Mouse (Mus musculus) heart, embryonic 16.5 days (tissue): Measurements from ENCODE around the gene Rpl26. TPM values are rescaled to one million over a fixed set of nuclear protein-coding genes. Genes with fewer than 3 reads are reported as not detected.

Experiments
- polyA plus RNA-seq: library from polyadenylated mRNA; unstranded; fragments of >200 nt; fragmentation: Nextera tagmentation; extraction: Ambion mirVana; gene quantifications from 2 replicates; pipeline ENCODE4 v1.2.1, GENCODE M21; 2015

Gene Rpl26
- polyA plus RNA-seq, 1 experiment from 2014 or later: 551 TPM

Other genes starting within 250 kb of the Rpl26 start
- gene Myh10, start 210.0 kb upstream of the Rpl26 start, polyA plus RNA-seq: 81.1 and 104 TPM in 2 replicates
- 75.4 and 79.4 TPM in 2 replicates for gene Ndel1, start 29.7 kb upstream of the Rpl26 start, polyA plus RNA-seq
- gene Rnf222, start 13.0 kb upstream of the Rpl26 start, polyA plus RNA-seq: 0.09 and 0.13 TPM in 2 replicates
- not detected in 2 replicates for gene Odf4, start 25.5 kb downstream of the Rpl26 start, polyA plus RNA-seq
- 13.1 and 15.4 TPM in 2 replicates for gene Arhgef15, start 55.9 kb downstream of the Rpl26 start, polyA plus RNA-seq
- 1.7 and 2.2 TPM in 2 replicates for gene Slc25a35, start 66.5 kb downstream of the Rpl26 start, polyA plus RNA-seq
- 79.2 and 84.3 TPM in 2 replicates for gene Rangrf, start 73.6 kb downstream of the Rpl26 start, polyA plus RNA-seq
- 16.7 and 19.2 TPM in 2 replicates for gene Pfas, start 106.9 kb downstream of the Rpl26 start, polyA plus RNA-seq
- 44.4 and 49.5 TPM in 2 replicates for gene Ctc1, start 114.3 kb downstream of the Rpl26 start, polyA plus RNA-seq
- 85.7 and 95.3 TPM in 2 replicates for gene Aurkb, start 144.1 kb downstream of the Rpl26 start, polyA plus RNA-seq
- 11.2 and 12.0 TPM in 2 replicates for gene Borcs6, start 158.1 kb downstream of the Rpl26 start, polyA plus RNA-seq
- 43.3 and 46.5 TPM in 2 replicates for gene Tmem107, start 169.2 kb downstream of the Rpl26 start, polyA plus RNA-seq
- gene Vamp2, start 186.9 kb downstream of the Rpl26 start, polyA plus RNA-seq: 84.1 and 91.1 TPM in 2 replicates
- 19.6 and 21.9 TPM in 2 replicates for gene Per1, start 193.6 kb downstream of the Rpl26 start, polyA plus RNA-seq
- 0.50 TPM in 2 replicates for gene Hes7, start 218.8 kb downstream of the Rpl26 start, polyA plus RNA-seq
- gene 9130213A22Rik, start 221.0 kb downstream of the Rpl26 start, polyA plus RNA-seq: 0.41 and 0.72 TPM in 2 replicates
- 0.08 and 0.26 TPM in 2 replicates for gene Aloxe3, start 224.3 kb downstream of the Rpl26 start, polyA plus RNA-seq